Mouse (Mus musculus): ENCODE results near the gene Ppip5k1. TPM values are rescaled to one million over a fixed set of nuclear protein-coding genes. Genes with fewer than 3 reads are reported as not detected.

Ppip5k1 gene
- total RNA-seq (2023): 10 to 100 TPM; 10.7 to 14.3 TPM

DNA sequence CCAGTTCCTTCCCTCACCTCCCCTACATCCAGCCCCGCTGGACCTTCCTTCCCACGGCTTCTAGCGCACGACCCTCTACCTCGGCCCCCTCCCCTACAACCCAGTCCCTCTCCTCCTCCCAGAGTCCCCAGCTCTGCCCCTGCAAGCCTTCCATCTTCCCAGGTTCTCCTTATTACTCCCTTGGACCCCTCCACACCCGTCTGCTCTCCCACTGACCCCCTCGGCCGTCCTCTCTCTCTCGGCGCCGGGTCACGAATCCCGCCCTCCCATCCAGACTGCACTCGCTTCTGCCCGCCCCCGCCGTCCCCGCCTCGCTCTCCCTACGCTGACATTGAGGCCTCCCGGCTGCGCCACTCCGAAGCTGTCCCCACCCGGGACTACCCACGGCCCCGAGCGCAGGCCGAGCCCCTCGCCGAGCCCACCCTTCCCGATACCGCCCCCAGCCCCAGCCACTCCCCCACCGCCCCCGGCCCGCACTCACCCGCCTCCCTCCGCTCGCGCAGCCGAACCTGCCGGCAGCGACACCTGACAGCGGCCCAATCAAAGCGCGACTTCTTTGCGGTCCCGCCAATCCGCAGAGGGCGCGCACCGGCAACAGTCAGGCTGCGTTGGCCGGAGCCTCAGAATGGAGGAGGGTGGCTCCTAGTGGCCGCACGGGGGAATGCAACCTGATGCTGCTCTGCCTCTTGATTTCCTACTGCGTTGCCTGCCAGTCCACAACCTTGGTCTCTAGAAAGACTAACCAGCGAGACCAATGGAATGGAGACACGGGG is at the start of gene Ppip5k1:
Gene Ppip5k1, minus strand, starts transcription at position 577 of the 773 bp plus-strand sequence.

DNA sequence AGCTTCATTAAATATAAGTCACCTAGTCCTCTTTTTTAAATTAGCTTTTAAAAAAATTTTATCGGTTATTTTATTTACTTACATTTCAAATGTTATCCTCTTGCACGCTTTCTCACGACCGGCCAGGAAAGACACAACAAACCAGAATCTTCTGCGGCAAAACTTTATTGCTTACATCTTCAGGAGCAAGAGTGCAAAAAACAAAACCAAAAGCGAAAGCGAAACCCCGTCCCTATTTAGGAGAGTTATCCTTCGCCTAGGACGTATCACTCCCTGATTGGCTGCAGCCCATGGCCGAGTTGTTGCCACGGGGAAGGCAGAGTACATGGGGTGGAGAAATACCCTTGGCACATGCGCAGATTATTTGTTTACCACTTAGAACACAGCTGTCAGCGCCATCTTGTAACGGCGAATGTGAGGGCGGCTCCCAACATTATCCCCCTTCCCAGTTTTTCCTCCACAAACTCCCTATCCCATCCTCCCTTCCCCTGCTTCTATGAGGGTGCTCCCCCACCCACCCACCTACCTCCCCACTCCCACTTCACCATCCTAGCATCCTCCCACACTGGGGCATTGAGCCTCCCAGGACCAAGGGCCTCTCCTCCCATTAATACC is 31.9 kb upstream of the Ppip5k1 start, which contains the start of gene Strc:
Gene Strc, minus strand, starts transcription at position 208 of the 615 bp plus-strand sequence.

DNA sequence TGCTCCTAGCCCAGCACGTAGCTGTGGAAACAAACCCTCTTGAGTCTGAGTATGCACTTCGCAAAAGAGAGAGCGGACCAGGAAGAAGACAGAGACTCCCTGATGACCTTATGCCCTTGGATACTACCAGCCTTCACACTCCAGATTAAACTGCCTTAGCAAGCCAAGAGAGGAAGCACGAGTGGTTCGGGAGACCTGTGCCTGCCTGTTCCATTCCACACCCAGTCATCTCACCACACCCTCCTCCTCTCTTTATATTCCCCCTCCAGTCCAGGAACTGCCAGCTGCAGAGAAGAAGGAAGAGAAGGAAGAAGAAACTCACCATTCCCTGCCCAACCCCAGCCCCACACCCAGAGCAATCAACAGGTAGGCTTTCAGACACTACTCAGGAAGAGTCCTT is 2.3 kb upstream of the Ppip5k1 start, which contains the start of gene Ckmt1:
Gene Ckmt1, plus strand, starts transcription at position 221 of the 400 bp plus-strand sequence.

DNA sequence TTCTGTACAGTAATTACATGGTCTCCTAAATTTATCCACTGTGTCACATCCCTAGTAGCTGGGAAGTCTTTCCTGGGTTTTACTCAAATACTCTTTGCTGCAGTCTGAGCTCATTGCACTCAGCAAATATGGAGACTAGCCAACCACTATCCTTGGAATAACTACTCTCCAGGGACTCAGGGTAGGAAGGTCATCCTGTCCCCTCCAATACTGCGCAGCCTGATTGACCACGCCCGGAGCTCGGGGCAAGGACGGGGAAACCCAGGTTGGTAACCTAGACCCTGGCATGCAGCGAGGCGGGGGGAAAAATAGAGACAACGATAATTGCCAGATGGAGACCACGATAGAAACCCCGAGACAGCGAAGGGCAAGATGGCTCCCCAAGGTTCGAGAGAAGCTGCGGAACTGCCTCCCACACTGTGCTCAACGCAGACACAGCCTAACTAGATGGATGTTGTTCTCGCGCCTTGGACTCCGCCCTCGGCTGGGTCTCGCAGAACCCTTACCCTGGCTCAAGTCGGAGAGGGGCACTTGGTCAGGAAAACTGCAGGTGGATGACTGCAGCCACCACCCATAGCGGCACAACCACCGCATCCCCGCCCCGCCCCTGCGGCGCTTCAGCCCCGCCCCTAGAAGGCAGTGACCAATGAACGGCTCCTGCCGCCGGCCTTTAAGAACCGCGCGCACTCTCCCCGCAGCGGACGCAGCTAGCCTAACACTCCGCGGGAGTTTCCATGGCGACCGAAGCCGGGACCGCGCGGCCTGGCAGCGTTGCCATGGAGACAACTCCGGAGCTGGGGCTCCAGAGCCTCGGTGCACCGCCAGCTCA is 66.1 kb downstream of the Ppip5k1 start, which contains the start of gene Map1a:
Gene Map1a, plus strand, starts transcription at position 700 of the 829 bp plus-strand sequence.

DNA sequence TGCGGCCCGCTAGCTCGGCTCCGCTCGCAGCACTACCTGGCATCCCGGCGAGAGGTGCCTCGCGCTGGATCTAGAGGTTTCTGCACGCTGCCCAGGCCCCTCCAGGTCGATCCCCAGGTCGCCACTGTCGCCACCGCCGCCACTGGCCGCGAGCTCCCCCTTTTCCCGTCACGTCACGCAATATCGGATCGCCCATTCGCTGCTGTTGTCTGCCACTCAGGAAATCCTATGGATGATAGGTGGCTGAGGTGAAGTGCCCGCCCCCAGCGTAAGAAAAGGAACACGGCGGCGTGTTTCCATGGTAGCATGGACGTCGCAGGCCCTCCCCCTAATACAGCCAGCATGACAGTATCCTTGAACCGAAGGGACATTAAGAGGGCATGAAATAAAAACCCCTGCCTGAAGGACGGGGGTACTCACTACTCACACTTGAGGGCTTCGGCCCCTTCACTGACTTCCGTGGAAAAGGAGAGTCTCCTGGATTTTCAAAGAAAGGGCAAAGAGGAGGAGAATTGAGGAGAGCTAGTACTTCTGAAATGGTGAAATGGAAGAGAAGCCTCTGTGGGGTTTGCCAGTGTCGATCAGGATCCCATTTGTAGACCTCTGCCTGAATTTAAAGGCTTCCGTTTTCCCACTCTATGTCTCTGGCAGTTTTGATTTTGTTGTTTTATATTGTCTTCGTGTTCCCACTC is 83.8 kb downstream of the Ppip5k1 start, which contains the start of gene Trp53bp1:
Gene Trp53bp1, minus strand, starts transcription at position 172 of the 692 bp plus-strand sequence.

Other genes starting within 250 kb of the Ppip5k1 start
- not detected for gene Tgm7, start 245.6 kb downstream of the Ppip5k1 start, total RNA-seq (2023)
- 1 to 10 TPM; 4.6 to 6.6 TPM for gene Adal, start 215.0 kb downstream of the Ppip5k1 start, total RNA-seq (2023)
- 1 to 10 TPM; 4.5 to 5.2 TPM for gene Lcmt2, start 214.7 kb downstream of the Ppip5k1 start, total RNA-seq (2023)
- gene Tubgcp4, start 184.7 kb downstream of the Ppip5k1 start, total RNA-seq (2023): 10 to 100 TPM; 37.3 to 43.5 TPM
- 10 to 100 TPM; 42.6 to 48.4 TPM for gene Zscan29, start 184.3 kb downstream of the Ppip5k1 start, total RNA-seq (2023)
- gene Trp53bp1, start 84.0 kb downstream of the Ppip5k1 start, total RNA-seq (2023): 10 to 100 TPM; 20.1 to 27.0 TPM
- gene Map1a, start 65.8 kb downstream of the Ppip5k1 start, total RNA-seq (2023): under 1 TPM; 0.11 TPM
- not detected for gene Ckmt1, start 2.3 kb upstream of the Ppip5k1 start, total RNA-seq (2023)
- gene Strc, start 31.8 kb upstream of the Ppip5k1 start, total RNA-seq (2023): under 1 TPM; 0.11 to 0.42 TPM
- gene Pdia3, start 58.4 kb upstream of the Ppip5k1 start, total RNA-seq (2023): 100 to 1,000 TPM; 134 to 166 TPM
- under 1 TPM; 0.64 TPM for gene Catsper2, start 58.4 kb upstream of the Ppip5k1 start, total RNA-seq (2023)
- under 1 TPM in 1 of 2 experiments, not detected in 1; 0.42 TPM for gene Ell3, start 88.9 kb upstream of the Ppip5k1 start, total RNA-seq (2023)
- gene Serf2, start 93.8 kb upstream of the Ppip5k1 start, total RNA-seq (2023): 100 to 1,000 TPM; 376 to 437 TPM
- gene Hypk, start 97.9 kb upstream of the Ppip5k1 start, total RNA-seq (2023): 10 to 100 TPM; 28.7 to 28.9 TPM
- gene Serinc4, start 101.4 kb upstream of the Ppip5k1 start, total RNA-seq (2023): under 1 TPM; 0.36 to 0.77 TPM
- 10 to 100 TPM; 32.7 to 35.2 TPM for gene Mfap1b, start 118.7 kb upstream of the Ppip5k1 start, total RNA-seq (2023)
- 10 to 100 TPM; 34.1 to 35.0 TPM for gene Mfap1a, start 151.3 kb upstream of the Ppip5k1 start, total RNA-seq (2023)
- gene Wdr76, start 151.3 kb upstream of the Ppip5k1 start, total RNA-seq (2023): 10 to 100 TPM; 16.8 to 18.5 TPM

Data from neutrophil, adult 59 days (primary cell).